Mouse (Mus musculus) small intestine, adult 10 weeks (tissue): ENCODE measurements around the gene Csn1s1. TPM values are rescaled to one million over a fixed set of nuclear protein-coding genes. Genes with fewer than 3 reads are reported as not detected.

Experiments used
- polyA plus RNA-seq: library from polyadenylated mRNA; stranded (reverse); fragments of 350-450 nt; fragmentation: Illumina TruSeq; extraction: RNeasy Lipid Tissue Mini Kit (QIAGEN cat#74804); gene quantifications from one replicate; pipeline ENCODE4 v1.2.3, GENCODE M21; 2014; ENCODE audit warnings: low replicate concordance

The Csn1s1 gene
- polyA plus RNA-seq: not detected

GRCm38 (mm10) chr5:87665908-87666307 is at the start of gene Csn1s1:
TSS of gene Csn1s1 (plus strand) at chr5:87666208.

GRCm38 (mm10) chr5:87699530-87699929 is 33.5 kb downstream of the Csn1s1 start, which contains the start of gene Csn2:
TSS of gene Csn2 (minus strand) at chr5:87699630.

Other genes with a start within 250 kb of the Csn1s1 start
- gene Ugt2b38, start 242.0 kb upstream of the Csn1s1 start, polyA plus RNA-seq: 5.5 TPM
- not detected for gene Ugt2a2, start 183.9 kb upstream of the Csn1s1 start, polyA plus RNA-seq
- gene Gm43638, start 179.4 kb upstream of the Csn1s1 start, polyA plus RNA-seq: not detected
- gene Ugt2a1, start 175.3 kb upstream of the Csn1s1 start, polyA plus RNA-seq: not detected
- gene Sult1b1, start 128.0 kb upstream of the Csn1s1 start, polyA plus RNA-seq: 4,340 TPM
- gene Sult1d1, start 97.2 kb upstream of the Csn1s1 start, polyA plus RNA-seq: 2,250 TPM
- not detected for gene Sult1e1, start 74.6 kb upstream of the Csn1s1 start, polyA plus RNA-seq
- not detected for gene Csn2, start 33.4 kb downstream of the Csn1s1 start, polyA plus RNA-seq
- gene Csn1s2a, start 108.4 kb downstream of the Csn1s1 start, polyA plus RNA-seq: not detected
- gene Csn1s2b, start 141.9 kb downstream of the Csn1s1 start, polyA plus RNA-seq: not detected
- not detected for gene Prr27, start 159.5 kb downstream of the Csn1s1 start, polyA plus RNA-seq
- gene Odam, start 218.8 kb downstream of the Csn1s1 start, polyA plus RNA-seq: not detected